In genomic region chr10:21398873-21399425, GRCm38 (mm10) we compare ENCODE assay signal across 15 mouse cellular contexts. TPM values are rescaled to one million over a fixed set of nuclear protein-coding genes. Genes with fewer than 3 reads are reported as not detected.
DNase-seq lines count a peak whose midpoint lies in the region; ATAC-seq and TF ChIP-seq lines count a peak whose summit lies in the region.
"Not testable (repeated sequence)": the region's sequence is repeated elsewhere in the genome, so short reads cannot be mapped to it uniquely, and the experiment has no call there.
"Had no signal": no experiment of that assay in that cellular context is flagged by ENCODE, and none has a peak within 500 bp of the region (broad histone marks: within the 10 kb centered on the region; RNA-seq: fewer than 3 reads in every experiment).

No protein-coding gene starts in this region.

- not testable (repeated sequence) for ATAC-seq in Patski; heart, embryonic 15.5 days (replicated peaks; ENCODE audit: insufficient number of reproducible peaks, insufficient read depth, low FRiP score, low read depth)

- not testable (repeated sequence) for TF ChIP-seq POLR2A in embryonic fibroblast, embryonic 13.5 days (IDR thresholded peaks at IDR 0.05; ENCODE audit: low read depth, low read length); myocyte (IDR thresholded peaks at IDR 0.05; ENCODE audit: insufficient read length, low read depth)

- H3K27me3 ChIP-seq in C2C12 (ENCODE audit: control insufficient read depth, insufficient read depth, insufficient read length); Patski; heart, embryonic 10.5 days (ENCODE audit: insufficient read depth, poor library complexity, severe bottlenecking); heart, embryonic 15.5 days; myocyte (ENCODE audit: control insufficient read depth, insufficient read depth, insufficient read length): not testable (repeated sequence)

- 70% methylated on average over 6 of the region's 6 CpGs for WGBS in heart, embryonic 10.5 days
- 57% methylated on average over 6 of the region's 6 CpGs for WGBS in heart, embryonic 15.5 days

- not testable (repeated sequence) for H3K36me3 ChIP-seq in C2C12 (ENCODE audit: control insufficient read depth, insufficient read depth); heart, embryonic 10.5 days; heart, embryonic 15.5 days; myocyte (ENCODE audit: control insufficient read depth, insufficient read depth)

- TF ChIP-seq CTCF in C2C12 (IDR thresholded peaks at IDR 0.05; ENCODE audit: control insufficient read depth, insufficient read depth, insufficient read length); Patski (IDR thresholded peaks at IDR 0.05); embryonic fibroblast, embryonic 13.5 days (IDR thresholded peaks at IDR 0.05; ENCODE audit: borderline replicate concordance, insufficient read depth, low read length): not testable (repeated sequence)

- H3K9ac ChIP-seq in heart, embryonic 15.5 days = not testable (repeated sequence)

- CTCF ChIA-PET in Patski (lab: Charles Lee) = interaction anchor here (1.7 kb wide), 1 partner anchor 61 kb away, joined by 3 read pairs; no protein-coding TSS in a partner anchor

- not testable (repeated sequence) for H3K4me3 ChIP-seq in C2C12 (ENCODE audit: insufficient read depth, poor library complexity, severe bottlenecking); embryonic fibroblast, embryonic 13.5 days (ENCODE audit: insufficient read depth, low read length); heart, embryonic 10.5 days; heart, embryonic 15.5 days; myocyte

- POLR2A ChIA-PET in Patski (lab: Charles Lee) = not testable (repeated sequence)

- H3K79me2 ChIP-seq in C2C12 (ENCODE audit: control insufficient read depth, insufficient read depth); myocyte (ENCODE audit: control insufficient read depth, insufficient read depth): not testable (repeated sequence)

- H3K27ac ChIP-seq in embryonic fibroblast, embryonic 13.5 days (ENCODE audit: insufficient read depth, low read length) = peak overlapping the region; percentile 81
- H3K27ac ChIP-seq in heart, embryonic 10.5 days = peak overlapping the region; percentile 77
- peak overlapping the region; percentile 86; the same call in 1 of the 2 replicates for H3K27ac ChIP-seq in heart, embryonic 15.5 days

- not testable (repeated sequence) for H3K4me2 ChIP-seq in heart, embryonic 15.5 days
- peak overlapping the region; percentile 46 for H3K4me2 ChIP-seq in myocyte (ENCODE audit: low read depth)

- in situ Hi-C loops in Patski (cut with MboI; ENCODE audit: low pct_unique_long_range_greater_than_20kb) = loop anchor here (25.0 kb wide), 1 partner anchor 763 kb away; the partner anchor contains the start of genes H60b and Raet1e

- DNase-seq in Patski (ENCODE audit: low read depth, low spot score) = peak; percentile 51
- DNase-seq in heart, embryonic 10.5 days (ENCODE audit: low spot score) = peak; percentile 41
- DNase-seq in urinary bladder, postnatal 14 days (ENCODE audit: low spot score) = peak; percentile 39

- H3ac ChIP-seq in C2C12 (ENCODE audit: control insufficient read depth, insufficient read length, low read depth); myocyte (ENCODE audit: control insufficient read depth, insufficient read length): not testable (repeated sequence)

- not testable (repeated sequence) for H3K9me3 ChIP-seq in heart, embryonic 10.5 days; heart, embryonic 15.5 days (replicated peaks)

- peaks cover 11% of the 10 kb centered on the region for H3K4me1 ChIP-seq in embryonic fibroblast, embryonic 13.5 days (ENCODE audit: control insufficient read depth, insufficient read depth, low read length)
- H3K4me1 ChIP-seq in heart, embryonic 10.5 days = peaks cover 50% of the 10 kb centered on the region
- peaks cover 30% of the 10 kb centered on the region for H3K4me1 ChIP-seq in heart, embryonic 15.5 days (replicated peaks)

- H3K79me3 ChIP-seq in C2C12 (ENCODE audit: low read depth) = not testable (repeated sequence)

TF ChIP-seq in C2C12, 6 proteins besides CTCF, POLR2A, EP300 and RAD21:
- peak; percentile 4 for TF ChIP-seq CEBPB (IDR thresholded peaks at IDR 0.05; ENCODE audit: low read depth)
- peak; percentile 43 for TF ChIP-seq MAX (IDR thresholded peaks at IDR 0.05)
- TF ChIP-seq FOSL1 (IDR thresholded peaks at IDR 0.05; ENCODE audit: insufficient read depth, low read length, poor library complexity, severe bottlenecking) = peak; percentile 74
- TF ChIP-seq USF1 (IDR thresholded peaks at IDR 0.05; ENCODE audit: low read depth) = peak; percentile 93

TF ChIP-seq in myocyte, 11 proteins besides CTCF, POLR2A, EP300 and RAD21:
- TF ChIP-seq CEBPB (IDR thresholded peaks at IDR 0.05; ENCODE audit: insufficient read depth, poor library complexity, severe bottlenecking) = 0 out of 2 replicates have a peak, but pooled peaks have one; percentile 9
- peak; percentile 85 for TF ChIP-seq USF1 (IDR thresholded peaks at IDR 0.05; ENCODE audit: low read depth)

RNA-seq across cellular contexts. Expression of gene Aldh8a1, which starts 21.9 kb away (rescaled TPM):
- polyA plus RNA-seq in C2C12 (2012; fragmentation: generic; extraction: Trizol) (not detected), Patski (2021) (0.04 TPM), myocyte (2012; fragmentation: generic; extraction: Trizol) (not detected)
- polyA plus RNA-seq in embryonic fibroblast, embryonic 13.5 days (2011; ENCODE audit: insufficient read length, low read depth, missing spikeins) = not detected in 2 replicates
- polyA plus RNA-seq in heart, embryonic 10.5 days (2016; fragmentation: Nextera tagmentation; extraction: Ambion mirVana) = 0.10 and 0.19 TPM in 2 replicates
- 0.27 TPM in 1 of 2 replicates, not detected in the other for polyA plus RNA-seq in heart, embryonic 15.5 days (2015; fragmentation: Nextera tagmentation; extraction: Ambion mirVana)
- polyA plus RNA-seq: embryonic facial prominence, embryonic 14.5 days; erythroblast, embryonic 14.5 days; forebrain, embryonic 11.5 days; forebrain, embryonic 15.5 days; heart, adult 2 months; heart, postnatal 0 days; inflammation-experienced regulatory T-cells, adult 6 months; intestine, postnatal 0 days had no signal
